Mouse (Mus musculus) embryonic facial prominence, embryonic 13.5 days (tissue): Measurements from ENCODE around the gene Rnf207. TPM values are rescaled to one million over a fixed set of nuclear protein-coding genes. Genes with fewer than 3 reads are reported as not detected.
A peak's percentile ranks its signal among the peaks of the same experiment; 100 is the strongest.

Experiments
- ATAC-seq: fragments of 200-750 bp; cut with Nextera tagmentation; 2 replicates; pipeline ENCODE4 v1.8.0; 2017; ENCODE audit warnings: low read depth; ENCODE audit not compliant: insufficient number of reproducible peaks, insufficient read depth, low FRiP score, low TSS enrichment
- H3K27ac ChIP-seq: fragments of 300-500 bp; sonication (generic); 2 replicates; pipeline ENCODE4 v1.5.1; 2015; ENCODE audit warnings: moderate library complexity, mild to moderate bottlenecking, inconsistent platforms
- H3K27me3 ChIP-seq: fragments of 300-500 bp; sonication (generic); 2 replicates; pipeline ENCODE4 v1.6.1; 2015; ENCODE audit warnings: mild to moderate bottlenecking, inconsistent platforms
- H3K36me3 ChIP-seq: fragments of 300-500 bp; sonication (generic); 2 replicates; pipeline ENCODE4 v1.6.1; 2015; ENCODE audit warnings: mild to moderate bottlenecking, inconsistent platforms
- H3K4me1 ChIP-seq: fragments of 300-500 bp; sonication (generic); 2 replicates; pipeline ENCODE4 v1.6.1; 2015; ENCODE audit warnings: inconsistent platforms
- H3K4me2 ChIP-seq: fragments of 300-500 bp; sonication (generic); 2 replicates; pipeline ENCODE4 v1.6.1; 2015; ENCODE audit warnings: moderate library complexity, mild to moderate bottlenecking, inconsistent platforms
- H3K4me3 ChIP-seq: fragments of 300-500 bp; sonication (generic); 2 replicates; pipeline ENCODE4 v1.5.1; 2015; ENCODE audit warnings: mild to moderate bottlenecking, inconsistent platforms
- H3K9ac ChIP-seq: fragments of 300-500 bp; sonication (generic); 2 replicates; pipeline ENCODE4 v1.6.1; 2015; ENCODE audit warnings: mild to moderate bottlenecking, inconsistent platforms
- H3K9me3 ChIP-seq: fragments of 300-500 bp; sonication (generic); 2 replicates; pipeline ENCODE4 v1.6.1; 2016; ENCODE audit warnings: inconsistent platforms
- WGBS: fragments of 180-500 bp; shearing (Covaris S2); methylation state at CpG from one replicate; pipeline ENCODE4 v1.1.7; 2015; ENCODE audit warnings: mixed read lengths; 5-methylcytosine and 5-hydroxymethylcytosine counted together
- polyA plus RNA-seq: library from polyadenylated mRNA; unstranded; fragments of >200 nt; fragmentation: Nextera tagmentation; extraction: Ambion mirVana; gene quantifications from 2 replicates; pipeline ENCODE4 v1.2.1, GENCODE M21; 2015

Rnf207 gene
- polyA plus RNA-seq, 1 experiment from 2014 or later, result 1.3 TPM

- H3K4me1 ChIP-seq, result peaks cover 30% of the 10 kb centered on the region
- no peak for ATAC-seq
- WGBS, result 62% methylated on average over 2 of the region's 2 CpGs
- H3K27ac ChIP-seq, result no peak overlapping the region
- no peak overlapping the region for H3K4me3 ChIP-seq
- H3K36me3 ChIP-seq, result peaks cover 26% of the 10 kb centered on the region
- no peak overlapping the region for H3K9ac ChIP-seq
- H3K27me3 ChIP-seq, result peaks cover 61% of the 10 kb centered on the region
- H3K4me2 ChIP-seq, result no peak overlapping the region
- no peaks in the 10 kb centered on the region for H3K9me3 ChIP-seq
Measured at GRCm38 (mm10) chr4:152277916-152278315, 40.9 kb downstream of the Rnf207 start.

DNA sequence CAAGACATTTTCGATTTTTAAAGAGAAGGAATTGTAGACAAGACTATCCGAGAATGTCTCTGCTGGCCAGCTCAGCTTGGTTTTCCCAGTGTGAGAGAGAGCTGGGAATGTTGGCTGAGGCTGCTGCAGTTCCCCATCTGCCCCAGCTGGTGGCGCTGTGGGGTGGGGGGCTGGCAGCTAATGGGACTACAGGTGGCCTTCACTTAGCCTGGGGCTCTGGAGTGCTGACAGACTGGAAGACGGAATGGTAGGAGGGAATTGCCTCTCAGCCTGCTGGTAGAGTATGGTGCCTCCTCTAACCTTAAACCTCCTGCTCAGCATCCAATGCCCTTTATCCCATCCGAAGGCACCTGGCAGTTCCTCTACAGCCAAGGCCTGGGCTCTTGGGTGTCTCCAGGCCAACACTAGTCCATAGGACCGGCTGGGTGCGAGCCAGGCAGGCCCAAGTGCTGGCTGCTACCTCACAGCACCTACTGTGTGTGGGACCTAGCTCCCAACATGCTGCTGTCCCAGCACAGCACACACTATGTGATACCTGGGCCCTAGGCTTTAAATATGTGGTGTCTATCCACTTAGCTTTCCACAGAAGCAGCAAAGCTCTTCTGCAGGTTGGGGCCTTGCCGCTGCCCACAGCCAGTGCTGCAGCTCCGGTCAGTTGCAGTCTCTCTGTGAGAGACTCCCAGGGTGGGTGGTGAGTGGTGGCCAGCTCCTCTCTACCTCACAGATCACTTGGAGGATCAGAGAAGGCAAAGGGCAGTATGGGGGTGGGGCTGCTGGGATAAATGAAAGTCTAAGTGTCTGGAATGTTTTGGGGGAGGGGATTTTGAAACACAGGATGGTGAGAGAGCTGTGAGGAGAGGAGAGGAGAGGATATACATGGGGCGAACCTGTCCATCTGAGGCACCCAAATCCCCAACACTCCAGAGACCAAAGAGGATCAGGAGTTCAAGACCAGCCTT lies 42.1 kb downstream of the Rnf207 start:
- Histone ChIP-seq H3K27ac (no peak overlapping the region), H3K4me1 (peaks cover 38% of the 10 kb centered on the region), H3K36me3 (peaks cover 26% of the 10 kb centered on the region), H3K9ac (0 out of 2 replicates have a peak overlapping the region, but pooled peaks have one; percentile 16), H3K9me3 (no peaks in the 10 kb centered on the region), H3K27me3 (peaks cover 48% of the 10 kb centered on the region), H3K4me2 (no peak overlapping the region), H3K4me3 (no peak overlapping the region)
- WGBS, result 50% methylated on average over 10 of the region's 10 CpGs
- no peak for ATAC-seq

GRCm38 (mm10) chr4:152274681-152275131 lies 44.1 kb downstream of the Rnf207 start:
- H3K4me2 ChIP-seq, result peak overlapping the region; percentile 93
- no peaks in the 10 kb centered on the region for H3K9me3 ChIP-seq
- whole genome bisulfite sequencing, result 2% methylated on average over 20 of the region's 20 CpGs
- no peak for ATAC-seq
- peaks cover 29% of the 10 kb centered on the region for H3K27me3 ChIP-seq
- H3K27ac ChIP-seq, result peak overlapping the region; percentile 83; the same call in 1 of the 2 replicates
- H3K9ac ChIP-seq, result peak overlapping the region; percentile 89
- peaks cover 9% of the 10 kb centered on the region for H3K36me3 ChIP-seq
- H3K4me3 ChIP-seq, result peak overlapping the region; percentile 70
- H3K4me1 ChIP-seq, result peaks cover 50% of the 10 kb centered on the region

GRCm38 (mm10) chr4:152273621-152274236 lies 45.1 kb downstream of the Rnf207 start, which contains the start of gene Gpr153:
Gpr153 (plus strand) TSS chr4:152274232.
- no peaks in the 10 kb centered on the region for H3K36me3 ChIP-seq
- peak within 1 kb of the TSS; percentile 83 for H3K27ac ChIP-seq
- peak within 1 kb of the TSS; percentile 93 for H3K4me2 ChIP-seq
- no peaks in the 10 kb centered on the region for H3K9me3 ChIP-seq
- H3K4me3 ChIP-seq, result peak within 1 kb of the TSS; percentile 70
- H3K9ac ChIP-seq, result peak within 1 kb of the TSS; percentile 89
- WGBS, result under 1% methylated on average over 42 of the region's 48 CpGs
- peak; percentile 54 for ATAC-seq
- H3K27me3 ChIP-seq, result peaks cover 23% of the 10 kb centered on the region
- H3K4me1 ChIP-seq, result peaks cover 50% of the 10 kb centered on the region

DNA sequence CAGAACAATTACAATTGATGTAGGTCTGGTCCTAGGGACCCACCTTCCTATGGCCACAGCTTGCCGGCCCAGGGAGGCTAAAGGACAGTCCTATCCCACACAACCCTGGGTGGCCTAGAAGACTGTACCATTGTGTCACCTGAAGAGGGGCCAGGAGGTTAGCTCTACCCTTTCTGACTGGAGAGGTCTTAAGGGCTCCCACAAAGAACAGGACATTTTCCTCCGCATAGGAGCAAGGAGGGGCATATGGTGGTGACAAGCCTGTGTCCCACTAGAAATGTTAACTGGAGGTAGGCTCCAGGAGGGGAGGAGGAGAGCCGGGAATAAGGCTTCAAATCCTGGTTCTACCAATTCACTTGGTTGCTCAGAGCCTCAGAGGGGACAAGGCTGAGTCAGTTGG lies 45.6 kb downstream of the Rnf207 start:
- Histone ChIP-seq H3K36me3 (no peaks in the 10 kb centered on the region), H3K9ac (peak overlapping the region; percentile 89; the same call in 1 of the 2 replicates), H3K4me1 (peaks cover 50% of the 10 kb centered on the region), H3K27ac (peak overlapping the region; percentile 83), H3K4me2 (peak overlapping the region; percentile 93), H3K27me3 (peaks cover 23% of the 10 kb centered on the region), H3K4me3 (peak overlapping the region; percentile 70), H3K9me3 (no peaks in the 10 kb centered on the region)
- WGBS, result 42% methylated on average over 3 of the region's 3 CpGs
- no peak for ATAC-seq

- 13% methylated on average over 9 of the region's 9 CpGs for WGBS
- peak overlapping the region; percentile 20; the same call in 1 of the 2 replicates for H3K4me2 ChIP-seq
- peak overlapping the region; percentile 83 for H3K27ac ChIP-seq
- H3K4me1 ChIP-seq, result peaks cover 53% of the 10 kb centered on the region
- 0 out of 2 replicates have a peak overlapping the region, but pooled peaks have one; percentile 37 for H3K9ac ChIP-seq
- H3K9me3 ChIP-seq, result no peaks in the 10 kb centered on the region
- H3K4me3 ChIP-seq, result no peak overlapping the region
- H3K27me3 ChIP-seq, result peaks cover 23% of the 10 kb centered on the region
- no peaks in the 10 kb centered on the region for H3K36me3 ChIP-seq
- ATAC-seq, result no peak
Measured at GRCm38 (mm10) chr4:152272449-152273049, 46.2 kb downstream of the Rnf207 start.

- Histone ChIP-seq H3K4me1 (peaks cover 56% of the 10 kb centered on the region), H3K4me3 (no peak overlapping the region), H3K27ac (peak overlapping the region; percentile 83), H3K36me3 (no peaks in the 10 kb centered on the region), H3K9me3 (no peaks in the 10 kb centered on the region), H3K9ac (0 out of 2 replicates have a peak overlapping the region, but pooled peaks have one; percentile 37), H3K4me2 (peak overlapping the region; percentile 20; the same call in 1 of the 2 replicates), H3K27me3 (peaks cover 20% of the 10 kb centered on the region)
- peak; percentile 18; the same call in 1 of the 2 replicates for ATAC-seq
- WGBS, result 43% methylated on average over 7 of the region's 7 CpGs
Measured at GRCm38 (mm10) chr4:152272006-152272405, 46.8 kb downstream of the Rnf207 start.

DNA sequence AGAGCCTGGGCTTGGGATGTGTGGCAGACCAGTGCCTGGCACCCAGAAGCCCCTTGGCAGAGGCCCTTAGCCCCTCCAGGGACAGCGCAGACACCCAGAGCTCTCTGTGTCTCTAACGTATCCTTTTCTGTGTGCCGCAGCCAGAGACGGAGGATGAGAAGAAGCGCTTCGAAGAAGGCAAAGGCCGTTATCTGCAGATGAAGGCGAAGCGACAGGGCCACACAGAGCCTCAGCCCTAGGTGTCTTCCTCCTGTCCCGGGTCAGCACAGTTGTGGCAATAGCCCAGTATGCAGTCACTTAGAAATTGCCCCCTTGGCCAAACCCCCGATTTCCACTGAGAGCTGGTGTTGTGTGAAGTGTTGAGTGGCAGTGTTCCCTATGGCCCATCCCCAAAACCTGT lies 47.5 kb downstream of the Rnf207 start:
- Histone ChIP-seq H3K36me3 (no peaks in the 10 kb centered on the region), H3K9me3 (no peaks in the 10 kb centered on the region), H3K4me2 (no peak overlapping the region), H3K27me3 (peaks cover 14% of the 10 kb centered on the region), H3K9ac (no peak overlapping the region), H3K27ac (peak overlapping the region; percentile 83), H3K4me3 (no peak overlapping the region), H3K4me1 (peaks cover 58% of the 10 kb centered on the region)
- 91% methylated on average over 11 of the region's 11 CpGs for WGBS
- ATAC-seq, result no peak

GRCm38 (mm10) chr4:152270599-152270998 lies 48.2 kb downstream of the Rnf207 start:
- no peaks in the 10 kb centered on the region for H3K36me3 ChIP-seq
- WGBS, result 77% methylated on average over 9 of the region's 9 CpGs
- peaks cover 53% of the 10 kb centered on the region for H3K4me1 ChIP-seq
- no peak overlapping the region for H3K4me3 ChIP-seq
- no peak overlapping the region for H3K9ac ChIP-seq
- no peak overlapping the region for H3K4me2 ChIP-seq
- H3K9me3 ChIP-seq, result no peaks in the 10 kb centered on the region
- no peak overlapping the region for H3K27ac ChIP-seq
- no peak for ATAC-seq
- peaks cover 6% of the 10 kb centered on the region for H3K27me3 ChIP-seq

DNA sequence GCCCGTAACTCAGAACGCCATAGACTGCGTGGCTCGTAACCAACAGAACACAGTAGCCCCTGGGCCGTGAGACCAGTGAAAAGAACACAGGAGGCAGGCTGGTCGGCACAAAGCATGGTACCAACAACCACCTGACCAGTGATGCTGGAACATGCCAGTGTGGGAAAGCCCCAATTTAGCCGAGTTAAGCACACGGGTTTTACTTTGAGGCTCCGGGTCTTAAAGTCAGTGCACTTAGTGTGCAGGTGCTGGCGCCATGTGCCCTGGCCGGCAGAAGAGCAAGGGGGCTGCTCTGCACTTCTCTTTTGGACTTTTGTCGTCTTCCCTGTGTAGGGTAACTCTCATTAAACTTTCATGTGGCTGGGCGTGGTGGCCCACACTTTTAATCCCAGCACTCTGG lies 48.8 kb downstream of the Rnf207 start:
- Histone ChIP-seq H3K4me3 (no peak overlapping the region), H3K9ac (no peak overlapping the region), H3K27ac (no peak overlapping the region), H3K36me3 (no peaks in the 10 kb centered on the region), H3K4me1 (peaks cover 47% of the 10 kb centered on the region), H3K27me3 (peaks cover under 1% of the 10 kb centered on the region; the same call in 1 of the 2 replicates), H3K4me2 (no peak overlapping the region), H3K9me3 (no peaks in the 10 kb centered on the region)
- ATAC-seq, result no peak
- 85% methylated on average over 13 of the region's 13 CpGs for WGBS

- H3K4me1 ChIP-seq, result peaks cover 52% of the 10 kb centered on the region
- H3K9ac ChIP-seq, result 0 out of 2 replicates have a peak overlapping the region, but pooled peaks have one; percentile 40
- ATAC-seq, result no peak
- H3K36me3 ChIP-seq, result no peaks in the 10 kb centered on the region
- H3K4me2 ChIP-seq, result no peak overlapping the region
- no peak overlapping the region for H3K4me3 ChIP-seq
- no peaks in the 10 kb centered on the region for H3K27me3 ChIP-seq
- no peaks in the 10 kb centered on the region for H3K9me3 ChIP-seq
- 83% methylated on average over 13 of the region's 13 CpGs for WGBS
- H3K27ac ChIP-seq, result no peak overlapping the region
Measured at GRCm38 (mm10) chr4:152267748-152268369, 50.9 kb downstream of the Rnf207 start.
